Mouse (Mus musculus) embryonic facial prominence, embryonic 13.5 days (tissue): ENCODE results near the gene Armh3. TPM values are rescaled to one million over a fixed set of nuclear protein-coding genes. Genes with fewer than 3 reads are reported as not detected.

Experiments
- ATAC-seq: fragments of 200-750 bp; cut with Nextera tagmentation; 2 replicates; pipeline ENCODE4 v1.8.0; 2017; ENCODE audit warnings: low read depth; ENCODE audit not compliant: insufficient number of reproducible peaks, insufficient read depth, low FRiP score, low TSS enrichment
- H3K27ac ChIP-seq: fragments of 300-500 bp; sonication (generic); 2 replicates; pipeline ENCODE4 v1.5.1; 2015; ENCODE audit warnings: moderate library complexity, mild to moderate bottlenecking, inconsistent platforms
- H3K27me3 ChIP-seq: fragments of 300-500 bp; sonication (generic); 2 replicates; pipeline ENCODE4 v1.6.1; 2015; ENCODE audit warnings: mild to moderate bottlenecking, inconsistent platforms
- H3K36me3 ChIP-seq: fragments of 300-500 bp; sonication (generic); 2 replicates; pipeline ENCODE4 v1.6.1; 2015; ENCODE audit warnings: mild to moderate bottlenecking, inconsistent platforms
- H3K4me1 ChIP-seq: fragments of 300-500 bp; sonication (generic); 2 replicates; pipeline ENCODE4 v1.6.1; 2015; ENCODE audit warnings: inconsistent platforms
- H3K4me2 ChIP-seq: fragments of 300-500 bp; sonication (generic); 2 replicates; pipeline ENCODE4 v1.6.1; 2015; ENCODE audit warnings: moderate library complexity, mild to moderate bottlenecking, inconsistent platforms
- H3K4me3 ChIP-seq: fragments of 300-500 bp; sonication (generic); 2 replicates; pipeline ENCODE4 v1.5.1; 2015; ENCODE audit warnings: mild to moderate bottlenecking, inconsistent platforms
- H3K9ac ChIP-seq: fragments of 300-500 bp; sonication (generic); 2 replicates; pipeline ENCODE4 v1.6.1; 2015; ENCODE audit warnings: mild to moderate bottlenecking, inconsistent platforms
- H3K9me3 ChIP-seq: fragments of 300-500 bp; sonication (generic); 2 replicates; pipeline ENCODE4 v1.6.1; 2016; ENCODE audit warnings: inconsistent platforms
- WGBS: fragments of 180-500 bp; shearing (Covaris S2); methylation state at CpG from one replicate; pipeline ENCODE4 v1.1.7; 2015; ENCODE audit warnings: mixed read lengths; 5-methylcytosine and 5-hydroxymethylcytosine counted together
- polyA plus RNA-seq: library from polyadenylated mRNA; unstranded; fragments of >200 nt; fragmentation: Nextera tagmentation; extraction: Ambion mirVana; gene quantifications from 2 replicates; pipeline ENCODE4 v1.2.1, GENCODE M21; 2015

Armh3 gene
- polyA plus RNA-seq, 1 experiment from 2014 or later = 22.3 TPM

DNA sequence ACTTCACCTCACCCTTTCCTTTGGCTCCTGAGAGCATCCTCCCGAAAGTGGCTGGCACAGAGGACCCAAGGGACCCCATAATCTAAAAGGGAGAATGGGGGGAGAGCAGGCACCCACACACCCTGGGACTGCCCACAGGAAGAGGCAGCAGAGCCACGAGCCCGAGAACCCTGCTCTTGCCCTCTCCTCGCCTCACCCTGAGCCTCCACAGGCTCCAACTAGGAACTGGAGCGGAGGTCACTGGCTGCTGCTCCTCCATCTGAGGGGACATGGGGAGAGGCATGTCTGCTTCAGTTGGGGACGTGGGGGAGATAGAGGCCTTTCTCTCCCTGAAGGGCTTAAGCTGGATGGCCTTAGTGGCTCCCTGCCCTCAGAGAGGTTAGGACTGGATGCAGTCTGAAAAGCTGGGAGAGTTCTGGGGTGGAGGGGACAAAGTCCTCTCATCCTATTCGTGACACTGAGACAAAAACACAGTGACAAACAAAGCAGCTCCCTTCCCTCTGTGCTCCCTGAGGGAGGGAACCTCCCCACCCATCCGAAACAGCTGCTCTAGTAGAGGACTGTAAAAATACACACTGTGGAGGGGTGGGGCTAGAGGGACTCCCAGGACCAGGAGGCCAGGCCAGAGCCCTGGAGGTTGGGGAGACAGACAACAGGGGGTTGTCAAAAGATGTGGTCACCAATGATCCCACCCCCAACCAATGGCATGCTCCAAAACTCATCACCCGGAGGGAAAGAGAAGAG, 33.6 kb upstream of the Armh3 start:
- no peak overlapping the region for H3K27ac ChIP-seq

GRCm38 (mm10) chr19:46030196-46030983, 32.1 kb upstream of the Armh3 start:
- H3K4me1 ChIP-seq = no peaks in the 10 kb centered on the region
- no peak overlapping the region for H3K4me3 ChIP-seq
- H3K27ac ChIP-seq = no peak overlapping the region
- WGBS = 96% methylated on average over 10 of the region's 10 CpGs
- no peak overlapping the region for H3K4me2 ChIP-seq
- no peak for ATAC-seq
- H3K27me3 ChIP-seq = no peaks in the 10 kb centered on the region
- peaks cover 4% of the 10 kb centered on the region; the same call in 1 of the 2 replicates for H3K9me3 ChIP-seq
- H3K9ac ChIP-seq = no peak overlapping the region
- H3K36me3 ChIP-seq = peaks cover 61% of the 10 kb centered on the region

More for the DNA sequence above, 33.6 kb upstream of the Armh3 start:
- Histone ChIP-seq H3K4me3 (no peak overlapping the region), H3K27me3 (no peaks in the 10 kb centered on the region), H3K4me2 (no peak overlapping the region), H3K9me3 (peaks cover 4% of the 10 kb centered on the region; the same call in 1 of the 2 replicates), H3K4me1 (peaks cover 12% of the 10 kb centered on the region), H3K36me3 (peaks cover 75% of the 10 kb centered on the region), H3K9ac (no peak overlapping the region)
- 82% methylated on average over 9 of the region's 9 CpGs for WGBS
- no peak for ATAC-seq

GRCm38 (mm10) chr19:46029652-46030051, 31.4 kb upstream of the Armh3 start:
- Histone ChIP-seq H3K27ac (no peak overlapping the region), H3K4me1 (no peaks in the 10 kb centered on the region), H3K9ac (no peak overlapping the region), H3K4me3 (no peak overlapping the region), H3K27me3 (no peaks in the 10 kb centered on the region), H3K9me3 (peaks cover 4% of the 10 kb centered on the region; the same call in 1 of the 2 replicates), H3K36me3 (peaks cover 54% of the 10 kb centered on the region), H3K4me2 (no peak overlapping the region)
- ATAC-seq = no peak
- 90% methylated on average over 1 of the region's 1 CpGs for WGBS

DNA sequence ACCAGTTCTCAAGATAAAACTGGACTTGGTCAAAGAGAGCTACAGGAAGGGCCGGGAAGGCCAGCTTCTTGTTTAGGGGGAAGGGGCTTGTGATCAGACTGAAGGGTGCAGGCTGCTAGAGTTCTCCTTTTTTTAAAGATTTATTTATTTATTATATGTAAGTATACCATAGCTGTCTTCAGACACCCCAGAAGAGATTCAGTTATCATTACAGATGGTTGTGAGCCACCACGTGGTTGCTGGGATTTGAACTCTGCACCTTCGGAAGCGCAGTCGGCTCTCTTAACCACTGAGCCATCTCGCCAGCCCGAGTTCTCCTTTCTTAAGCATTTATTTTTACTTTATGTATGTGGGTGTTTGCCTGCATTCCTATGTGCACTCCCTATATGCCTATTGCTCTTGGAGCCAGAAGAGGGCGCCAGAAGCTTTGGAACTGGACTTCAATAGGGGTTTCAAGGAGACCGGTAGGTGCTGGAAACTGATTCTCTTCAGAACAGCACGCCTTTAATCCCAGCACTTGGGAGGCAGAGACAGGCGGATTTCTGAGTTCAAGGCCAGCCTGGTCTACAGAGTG, 30.5 kb upstream of the Armh3 start:
- no peak overlapping the region for H3K27ac ChIP-seq
- no peak overlapping the region for H3K9ac ChIP-seq
- no peak overlapping the region for H3K4me3 ChIP-seq
- 73% methylated on average over 11 of the region's 11 CpGs for WGBS
- H3K9me3 ChIP-seq = peaks cover 4% of the 10 kb centered on the region; the same call in 1 of the 2 replicates
- no peak overlapping the region for H3K4me2 ChIP-seq
- H3K27me3 ChIP-seq = no peaks in the 10 kb centered on the region
- no peak for ATAC-seq
- peaks cover 46% of the 10 kb centered on the region for H3K36me3 ChIP-seq
- no peaks in the 10 kb centered on the region for H3K4me1 ChIP-seq

GRCm38 (mm10) chr19:46026567-46026966, 28.3 kb upstream of the Armh3 start:
- Histone ChIP-seq H3K27ac (no peak overlapping the region), H3K9ac (no peak overlapping the region), H3K36me3 (peaks cover 23% of the 10 kb centered on the region), H3K27me3 (no peaks in the 10 kb centered on the region), H3K4me3 (no peak overlapping the region), H3K4me2 (no peak overlapping the region), H3K4me1 (no peaks in the 10 kb centered on the region), H3K9me3 (peaks cover 4% of the 10 kb centered on the region; the same call in 1 of the 2 replicates)
- ATAC-seq = no peak
- WGBS = 71% methylated on average over 8 of the region's 8 CpGs

DNA sequence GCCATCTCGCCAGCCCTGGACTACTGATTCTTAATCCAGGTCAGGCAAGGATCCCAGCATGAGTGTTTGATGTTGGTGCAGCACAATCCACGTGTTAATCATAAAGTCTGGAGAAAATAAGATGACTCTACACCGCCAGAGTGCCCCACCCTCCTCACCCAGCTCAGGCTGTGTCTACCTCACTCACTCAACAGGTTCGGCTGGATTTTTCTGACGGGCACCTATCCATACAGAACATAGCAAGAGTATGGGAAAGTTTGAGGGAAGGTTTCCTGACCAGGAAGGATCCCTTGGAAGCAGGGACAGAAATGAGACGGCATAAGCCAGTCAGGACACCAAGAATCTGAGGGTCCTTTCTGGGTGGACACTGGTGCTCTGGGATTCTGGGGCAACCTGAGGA, 26.7 kb upstream of the Armh3 start:
- Histone ChIP-seq H3K4me3 (no peak overlapping the region), H3K4me2 (no peak overlapping the region), H3K27me3 (no peaks in the 10 kb centered on the region), H3K9me3 (peaks cover 4% of the 10 kb centered on the region; the same call in 1 of the 2 replicates), H3K36me3 (peaks cover 8% of the 10 kb centered on the region), H3K9ac (no peak overlapping the region), H3K4me1 (no peaks in the 10 kb centered on the region), H3K27ac (no peak overlapping the region)
- no peak for ATAC-seq
- whole genome bisulfite sequencing = 68% methylated on average over 6 of the region's 6 CpGs

GRCm38 (mm10) chr19:46016023-46016422, 17.7 kb upstream of the Armh3 start:
- H3K4me2 ChIP-seq = no peak overlapping the region
- H3K9ac ChIP-seq = no peak overlapping the region
- H3K4me1 ChIP-seq = no peaks in the 10 kb centered on the region
- no peak overlapping the region for H3K4me3 ChIP-seq
- H3K27ac ChIP-seq = no peak overlapping the region
- ATAC-seq = no peak
- H3K27me3 ChIP-seq = no peaks in the 10 kb centered on the region
- H3K36me3 ChIP-seq = no peaks in the 10 kb centered on the region
- 59% methylated on average over 2 of the region's 2 CpGs for WGBS
- H3K9me3 ChIP-seq = no peaks in the 10 kb centered on the region

- Histone ChIP-seq H3K4me3 (no peak overlapping the region), H3K27ac (no peak overlapping the region), H3K4me1 (no peaks in the 10 kb centered on the region), H3K36me3 (no peaks in the 10 kb centered on the region), H3K27me3 (no peaks in the 10 kb centered on the region), H3K9me3 (no peaks in the 10 kb centered on the region), H3K4me2 (no peak overlapping the region), H3K9ac (no peak overlapping the region)
- ATAC-seq = 0 out of 2 replicates have a peak, but pooled peaks have one; percentile 59
- WGBS = 37% methylated on average over 12 of the region's 12 CpGs
Observed at GRCm38 (mm10) chr19:46014572-46015178, 16.4 kb upstream of the Armh3 start.

- no peak overlapping the region for H3K4me2 ChIP-seq
- no peaks in the 10 kb centered on the region for H3K9me3 ChIP-seq
- no peak overlapping the region for H3K27ac ChIP-seq
- ATAC-seq = no peak
- peaks cover 9% of the 10 kb centered on the region for H3K4me1 ChIP-seq
- no peak overlapping the region for H3K4me3 ChIP-seq
- H3K36me3 ChIP-seq = peaks cover 23% of the 10 kb centered on the region
- 78% methylated on average over 7 of the region's 7 CpGs for WGBS
- H3K9ac ChIP-seq = no peak overlapping the region
- H3K27me3 ChIP-seq = peaks cover 5% of the 10 kb centered on the region
Observed at GRCm38 (mm10) chr19:46005680-46006079, 7.4 kb upstream of the Armh3 start.

GRCm38 (mm10) chr19:46004814-46005466, 6.7 kb upstream of the Armh3 start:
- Histone ChIP-seq H3K36me3 (peaks cover 23% of the 10 kb centered on the region), H3K9ac (no peak overlapping the region), H3K9me3 (no peaks in the 10 kb centered on the region), H3K4me3 (no peak overlapping the region), H3K27ac (no peak overlapping the region), H3K27me3 (peaks cover 5% of the 10 kb centered on the region), H3K4me2 (peak overlapping the region; percentile 86; the same call in 1 of the 2 replicates), H3K4me1 (peaks cover 9% of the 10 kb centered on the region)
- ATAC-seq = peak; percentile 59; the same call in 1 of the 2 replicates
- 74% methylated on average over 17 of the region's 17 CpGs for WGBS
